Mouse (Mus musculus) right cerebral cortex, postnatal 14 days (tissue): ENCODE measurements around the gene 4930524B15Rik.
"Not testable (repeated sequence)": the region's sequence is repeated elsewhere in the genome, so short reads cannot be mapped to it uniquely, and the experiment has no call there.

Experiments used
- DNase-seq: peaks from one replicate; pipeline ENCODE4 v3.0.0; 2022

The 4930524B15Rik gene

GRCm38 (mm10) chr11:31984786-31985185 is 19.4 kb downstream of the 4930524B15Rik start:
- DNase-seq: no peak

GRCm38 (mm10) chr11:31992535-31992934 is 27.1 kb downstream of the 4930524B15Rik start:
- DNase-seq: no peak

GRCm38 (mm10) chr11:31999716-32000115 is 34.3 kb downstream of the 4930524B15Rik start:
- no peak for DNase-seq

GRCm38 (mm10) chr11:32000281-32000680 is 34.9 kb downstream of the 4930524B15Rik start, which contains the start of gene Nsg2:
TSS of gene Nsg2 (plus strand) at chr11:32000463.
- peak; percentile 90 for DNase-seq

GRCm38 (mm10) chr11:32001181-32001910 is 36.0 kb downstream of the 4930524B15Rik start:
- DNase-seq: no peak

- no peak for DNase-seq
Measured at GRCm38 (mm10) chr11:32002670-32003072, 37.3 kb downstream of the 4930524B15Rik start.

- not testable (repeated sequence) for DNase-seq
Measured at GRCm38 (mm10) chr11:32008049-32008448, 42.7 kb downstream of the 4930524B15Rik start.

GRCm38 (mm10) chr11:32008852-32009251 is 43.5 kb downstream of the 4930524B15Rik start:
- DNase-seq: no peak

GRCm38 (mm10) chr11:32009961-32010662 is 44.7 kb downstream of the 4930524B15Rik start:
- no peak for DNase-seq

GRCm38 (mm10) chr11:32010663-32010970 is 45.2 kb downstream of the 4930524B15Rik start:
- DNase-seq: no peak

- DNase-seq: no peak
Measured at GRCm38 (mm10) chr11:32011867-32012603, 46.6 kb downstream of the 4930524B15Rik start.

- no peak for DNase-seq
Measured at GRCm38 (mm10) chr11:32013014-32013427, 47.6 kb downstream of the 4930524B15Rik start.

- no peak for DNase-seq
Measured at GRCm38 (mm10) chr11:32013561-32013960, 48.2 kb downstream of the 4930524B15Rik start.

- DNase-seq: no peak
Measured at GRCm38 (mm10) chr11:32018201-32018600, 52.8 kb downstream of the 4930524B15Rik start.

- no peak for DNase-seq
Measured at GRCm38 (mm10) chr11:32020031-32020965, 54.9 kb downstream of the 4930524B15Rik start.

- no peak for DNase-seq
Measured at GRCm38 (mm10) chr11:32026634-32027033, 61.2 kb downstream of the 4930524B15Rik start.

GRCm38 (mm10) chr11:32027474-32028342 is 62.3 kb downstream of the 4930524B15Rik start:
- DNase-seq: no peak

- DNase-seq: no peak
Measured at GRCm38 (mm10) chr11:32028605-32029004, 63.2 kb downstream of the 4930524B15Rik start.
